Mouse (Mus musculus) mesoderm, embryonic 11.5 days (tissue): ENCODE data around the gene Lhx2.

ENCODE experiments used
- DNase-seq: peaks from one replicate; pipeline ENCODE4 v3.0.0-alpha.2; 2012; ENCODE audit warnings: low read depth, low spot score

The Lhx2 gene

GRCm38 (mm10) chr2:38338990-38339909 is at the start of gene Lhx2:
TSS of gene Lhx2 (plus strand) at chr2:38339281.
- DNase-seq: no peak

- no peak for DNase-seq
Measured at GRCm38 (mm10) chr2:38291526-38291925, 47.6 kb upstream of the Lhx2 start.

- no peak for DNase-seq
Measured at GRCm38 (mm10) chr2:38295939-38296338, 43.1 kb upstream of the Lhx2 start.

GRCm38 (mm10) chr2:38300941-38301340 is 38.1 kb upstream of the Lhx2 start:
- no peak for DNase-seq

- no peak for DNase-seq
Measured at GRCm38 (mm10) chr2:38305152-38305551, 33.9 kb upstream of the Lhx2 start.

- DNase-seq: no peak
Measured at GRCm38 (mm10) chr2:38312921-38313320, 26.2 kb upstream of the Lhx2 start.

GRCm38 (mm10) chr2:38313399-38313798 is 25.7 kb upstream of the Lhx2 start:
- DNase-seq: no peak

GRCm38 (mm10) chr2:38319086-38319485 is 20.0 kb upstream of the Lhx2 start:
- no peak for DNase-seq

GRCm38 (mm10) chr2:38320911-38321310 is 18.2 kb upstream of the Lhx2 start:
- no peak for DNase-seq

GRCm38 (mm10) chr2:38323380-38323779 is 15.7 kb upstream of the Lhx2 start:
- no peak for DNase-seq

GRCm38 (mm10) chr2:38326671-38327070 is 12.4 kb upstream of the Lhx2 start:
- no peak for DNase-seq

GRCm38 (mm10) chr2:38333586-38334119 is 5.4 kb upstream of the Lhx2 start:
- DNase-seq: no peak

GRCm38 (mm10) chr2:38336606-38337005 is 2.5 kb upstream of the Lhx2 start:
- DNase-seq: no peak

- no peak for DNase-seq
Measured at GRCm38 (mm10) chr2:38337091-38337640, 1.9 kb upstream of the Lhx2 start.

- DNase-seq: no peak
Measured at GRCm38 (mm10) chr2:38337681-38338080, 1.4 kb upstream of the Lhx2 start.

- DNase-seq: no peak
Measured at GRCm38 (mm10) chr2:38338348-38338932, 641 bp upstream of the Lhx2 start.

GRCm38 (mm10) chr2:38339910-38340625 is 987 bp downstream of the Lhx2 start:
- DNase-seq: no peak

GRCm38 (mm10) chr2:38340626-38341200 is 1.6 kb downstream of the Lhx2 start:
- DNase-seq: no peak

GRCm38 (mm10) chr2:38343573-38343972 is 4.5 kb downstream of the Lhx2 start:
- DNase-seq: no peak

GRCm38 (mm10) chr2:38344727-38345126 is 5.6 kb downstream of the Lhx2 start:
- no peak for DNase-seq

- DNase-seq: no peak
Measured at GRCm38 (mm10) chr2:38346417-38346816, 7.3 kb downstream of the Lhx2 start.
